Mouse (Mus musculus): ENCODE measurements around the gene Ntn1. TPM values are rescaled to one million over a fixed set of nuclear protein-coding genes. Genes with fewer than 3 reads are reported as not detected.

Ntn1 gene
- polyA plus RNA-seq, 1 experiment from 2014 or later = 3.2 TPM

GRCm38 (mm10) chr11:68331676-68332265 is 68.9 kb downstream of the Ntn1 start:
- H3K36me3 ChIP-seq (ENCODE audit: insufficient read depth) = no peaks in the 10 kb centered on the region

GRCm38 (mm10) chr11:68331117-68331437 is 69.5 kb downstream of the Ntn1 start:
- no peaks in the 10 kb centered on the region for H3K36me3 ChIP-seq (ENCODE audit: insufficient read depth)
- DNase-seq (no peak), ATAC-seq (ENCODE audit: insufficient read depth) (no peak)
- H3K4me3 ChIP-seq (ENCODE audit: low read depth, low read length) = no peak overlapping the region
- no peaks in the 10 kb centered on the region for H3K27me3 ChIP-seq (ENCODE audit: insufficient read depth, low read length)
- no peak overlapping the region for H3K27ac ChIP-seq (ENCODE audit: low read depth)
- no peaks in the 10 kb centered on the region for H3K4me1 ChIP-seq (ENCODE audit: insufficient read depth)
- 58% methylated on average over 6 of the region's 6 CpGs for WGBS
- no peak overlapping the region for H3K4me2 ChIP-seq
- H3K9ac ChIP-seq = no peak overlapping the region
- TF ChIP-seq CTCF (IDR thresholded peaks at IDR 0.05; ENCODE audit: low read depth) = no peak
- H3K9me3 ChIP-seq (ENCODE audit: low read depth, low read length) = no peaks in the 10 kb centered on the region

More at GRCm38 (mm10) chr11:68331676-68332265, 68.9 kb downstream of the Ntn1 start:
- H3K27me3 ChIP-seq (ENCODE audit: insufficient read depth, low read length) = no peaks in the 10 kb centered on the region
- no peak overlapping the region for H3K4me3 ChIP-seq (ENCODE audit: low read depth, low read length)
- no peak for TF ChIP-seq CTCF (IDR thresholded peaks at IDR 0.05; ENCODE audit: low read depth)
- H3K27ac ChIP-seq (ENCODE audit: low read depth) = no peak overlapping the region
- H3K4me1 ChIP-seq (ENCODE audit: insufficient read depth) = no peaks in the 10 kb centered on the region
- H3K4me2 ChIP-seq = no peak overlapping the region
- WGBS = 81% methylated on average over 13 of the region's 13 CpGs
- no peak overlapping the region for H3K9ac ChIP-seq
- ATAC-seq (ENCODE audit: insufficient read depth) = no peak
- H3K9me3 ChIP-seq (ENCODE audit: low read depth, low read length) = no peaks in the 10 kb centered on the region
- no peak for DNase-seq

GRCm38 (mm10) chr11:68330398-68331116 is 70.1 kb downstream of the Ntn1 start:
- no peak for TF ChIP-seq CTCF (IDR thresholded peaks at IDR 0.05; ENCODE audit: low read depth)
- 57% methylated on average over 10 of the region's 10 CpGs for WGBS
- ATAC-seq (ENCODE audit: insufficient read depth) (no peak), DNase-seq (no peak)
- H3K4me1 ChIP-seq (ENCODE audit: insufficient read depth) = no peaks in the 10 kb centered on the region
- H3K27ac ChIP-seq (ENCODE audit: low read depth) = no peak overlapping the region
- no peaks in the 10 kb centered on the region for H3K27me3 ChIP-seq (ENCODE audit: insufficient read depth, low read length)
- H3K9me3 ChIP-seq (ENCODE audit: low read depth, low read length) = no peaks in the 10 kb centered on the region
- no peaks in the 10 kb centered on the region for H3K36me3 ChIP-seq (ENCODE audit: insufficient read depth)
- H3K4me3 ChIP-seq (ENCODE audit: low read depth, low read length) = no peak overlapping the region
- H3K9ac ChIP-seq = no peak overlapping the region
- no peak overlapping the region for H3K4me2 ChIP-seq

- 74% methylated on average over 2 of the region's 2 CpGs for WGBS
These were observed 75.8 kb downstream of the Ntn1 start for GRCm38 (mm10) chr11:68324863-68325262.

GRCm38 (mm10) chr11:68321417-68321816 is 79.2 kb downstream of the Ntn1 start:
- Histone ChIP-seq H3K36me3 (ENCODE audit: insufficient read depth) (no peaks in the 10 kb centered on the region), H3K4me3 (ENCODE audit: low read depth, low read length) (no peak overlapping the region), H3K9me3 (ENCODE audit: low read depth, low read length) (peaks cover 5% of the 10 kb centered on the region; the same call in 1 of the 2 replicates), H3K27me3 (ENCODE audit: insufficient read depth, low read length) (no peaks in the 10 kb centered on the region), H3K4me2 (no peak overlapping the region), H3K27ac (ENCODE audit: low read depth) (no peak overlapping the region), H3K4me1 (ENCODE audit: insufficient read depth) (no peaks in the 10 kb centered on the region), H3K9ac (no peak overlapping the region)
- ATAC-seq (ENCODE audit: insufficient read depth) (no peak), DNase-seq (no peak)
- no peak for TF ChIP-seq CTCF (IDR thresholded peaks at IDR 0.05; ENCODE audit: low read depth)
- 61% methylated on average over 7 of the region's 7 CpGs for whole genome bisulfite sequencing

More at GRCm38 (mm10) chr11:68324863-68325262, 75.8 kb downstream of the Ntn1 start:
- DNase-seq (no peak), ATAC-seq (ENCODE audit: insufficient read depth) (no peak)
- Histone ChIP-seq H3K36me3 (ENCODE audit: insufficient read depth) (no peaks in the 10 kb centered on the region), H3K27ac (ENCODE audit: low read depth) (no peak overlapping the region), H3K27me3 (ENCODE audit: insufficient read depth, low read length) (no peaks in the 10 kb centered on the region), H3K9ac (no peak overlapping the region), H3K4me1 (ENCODE audit: insufficient read depth) (no peaks in the 10 kb centered on the region), H3K4me3 (ENCODE audit: low read depth, low read length) (no peak overlapping the region), H3K4me2 (no peak overlapping the region), H3K9me3 (ENCODE audit: low read depth, low read length) (no peaks in the 10 kb centered on the region)
- no peak for TF ChIP-seq CTCF (IDR thresholded peaks at IDR 0.05; ENCODE audit: low read depth)

- no peak for DNase-seq
- no peak overlapping the region for H3K4me2 ChIP-seq
These were observed 85.0 kb downstream of the Ntn1 start for GRCm38 (mm10) chr11:68315551-68316130.

GRCm38 (mm10) chr11:68313861-68314260 is 86.8 kb downstream of the Ntn1 start:
- no peak for DNase-seq
- TF ChIP-seq CTCF (IDR thresholded peaks at IDR 0.05; ENCODE audit: low read depth) = no peak
- 65% methylated on average over 4 of the region's 4 CpGs for WGBS
- ATAC-seq (ENCODE audit: insufficient read depth) = no peak
- Histone ChIP-seq H3K4me2 (no peak overlapping the region), H3K9me3 (ENCODE audit: low read depth, low read length) (peaks cover 5% of the 10 kb centered on the region; the same call in 1 of the 2 replicates), H3K9ac (no peak overlapping the region), H3K4me3 (ENCODE audit: low read depth, low read length) (no peak overlapping the region), H3K27ac (ENCODE audit: low read depth) (no peak overlapping the region), H3K4me1 (ENCODE audit: insufficient read depth) (no peaks in the 10 kb centered on the region), H3K27me3 (ENCODE audit: insufficient read depth, low read length) (no peaks in the 10 kb centered on the region), H3K36me3 (ENCODE audit: insufficient read depth) (no peaks in the 10 kb centered on the region)

More at GRCm38 (mm10) chr11:68315551-68316130, 85.0 kb downstream of the Ntn1 start:
- H3K27ac ChIP-seq (ENCODE audit: low read depth) = no peak overlapping the region
- no peaks in the 10 kb centered on the region for H3K36me3 ChIP-seq (ENCODE audit: insufficient read depth)
- peaks cover 5% of the 10 kb centered on the region; the same call in 1 of the 2 replicates for H3K9me3 ChIP-seq (ENCODE audit: low read depth, low read length)
- no peak for ATAC-seq (ENCODE audit: insufficient read depth)
- no peak overlapping the region for H3K9ac ChIP-seq
- no peak overlapping the region for H3K4me3 ChIP-seq (ENCODE audit: low read depth, low read length)
- no peak for TF ChIP-seq CTCF (IDR thresholded peaks at IDR 0.05; ENCODE audit: low read depth)
- no peaks in the 10 kb centered on the region for H3K27me3 ChIP-seq (ENCODE audit: insufficient read depth, low read length)
- WGBS = 66% methylated on average over 11 of the region's 11 CpGs
- H3K4me1 ChIP-seq (ENCODE audit: insufficient read depth) = no peaks in the 10 kb centered on the region

Data from lung, embryonic 14.5 days (tissue).